Mouse (Mus musculus): ENCODE data around the gene Pparg.

- no peak for TF ChIP-seq CTCF (IDR thresholded peaks at IDR 0.05; ENCODE audit: control insufficient read depth, insufficient read depth, low read length)
- TF ChIP-seq POLR2A (IDR thresholded peaks at IDR 0.05; ENCODE audit: borderline replicate concordance, control insufficient read depth, low read depth, low read length), result no peak
Observed at GRCm38 (mm10) chr6:115469666-115470581, 109.2 kb downstream of the Pparg start.

Measured in bone marrow, adult 2 months (tissue).